Mouse (Mus musculus): ENCODE measurements around the gene Lsmem1.

- TF ChIP-seq CTCF (IDR thresholded peaks at IDR 0.05; ENCODE audit: control insufficient read depth, insufficient read depth, low read length) (no peak), POLR2A (IDR thresholded peaks at IDR 0.05; ENCODE audit: borderline replicate concordance, control insufficient read depth, low read depth, low read length) (no peak)
These were observed 15.9 kb upstream of the Lsmem1 start for GRCm38 (mm10) chr12:40214888-40215876.
